Mouse (Mus musculus): ENCODE measurements around the gene Wdr49.

- TF ChIP-seq CHD2 (IDR thresholded peaks at IDR 0.05; ENCODE audit: low read depth, low read length) (no peak), HCFC1 (IDR thresholded peaks at IDR 0.05; ENCODE audit: borderline replicate concordance, insufficient read depth, low read length) (no peak), ZNF384 (IDR thresholded peaks at IDR 0.05; ENCODE audit: low read depth, low read length) (no peak)
Observed at GRCm38 (mm10) chr3:75522527-75522926, 40.6 kb upstream of the Wdr49 start.
